Mouse (Mus musculus) megakaryocyte, embryonic 14.5 days (primary cell): ENCODE measurements around the gene Btbd35f11.
"Not testable (repeated sequence)": the region's sequence is repeated elsewhere in the genome, so short reads cannot be mapped to it uniquely, and the experiment has no call there.

Source experiments
- FLI1 ChIP-seq: IDR thresholded peaks from 2 replicates; pipeline ENCODE4 v1.6.1; 2012; ENCODE audit warnings: low read length, inconsistent platforms, mixed read lengths
- GATA1 ChIP-seq: IDR thresholded peaks from 3 replicates; pipeline ENCODE4 v1.6.1; 2012; ENCODE audit warnings: mixed read lengths, low read length, inconsistent platforms, borderline replicate concordance

- TF ChIP-seq GATA1, FLI1: not testable (repeated sequence)
These were observed at the start of gene Btbd35f11 for GRCm38 (mm10) chrX:3443590-3443989.
